Mouse (Mus musculus) neural tube, embryonic 12.5 days (tissue): ENCODE results near the gene Pth1r. TPM values are rescaled to one million over a fixed set of nuclear protein-coding genes. Genes with fewer than 3 reads are reported as not detected.

Experiments
- ATAC-seq: fragments of 200-750 bp; cut with Nextera tagmentation; 2 replicates; pipeline ENCODE4 v1.8.0; 2017; ENCODE audit warnings: low read depth, mild to moderate bottlenecking, moderate TSS enrichment, moderate library complexity; ENCODE audit not compliant: low FRiP score
- H3K27ac ChIP-seq: fragments of 300-500 bp; sonication (generic); 2 replicates; pipeline ENCODE4 v1.5.1; 2016
- H3K27me3 ChIP-seq: fragments of 300-500 bp; sonication (generic); replicated peaks from 2 replicates; pipeline ENCODE4 v1.6.1; 2016; ENCODE audit warnings: mild to moderate bottlenecking
- H3K36me3 ChIP-seq: fragments of 300-500 bp; sonication (generic); 2 replicates; pipeline ENCODE4 v1.6.1; 2016; ENCODE audit warnings: mild to moderate bottlenecking
- H3K4me1 ChIP-seq: fragments of 300-500 bp; sonication (generic); 2 replicates; pipeline ENCODE4 v1.6.1; 2016
- H3K4me2 ChIP-seq: fragments of 300-500 bp; sonication (generic); replicated peaks from 2 replicates; pipeline ENCODE4 v1.6.1; 2016; ENCODE audit warnings: mild to moderate bottlenecking
- H3K4me3 ChIP-seq: fragments of 300-500 bp; sonication (generic); 2 replicates; pipeline ENCODE4 v1.5.1; 2016
- H3K9ac ChIP-seq: fragments of 300-500 bp; sonication (generic); 2 replicates; pipeline ENCODE4 v1.6.1; 2016; ENCODE audit warnings: mild to moderate bottlenecking
- H3K9me3 ChIP-seq: fragments of 300-500 bp; sonication (generic); 2 replicates; pipeline ENCODE4 v1.6.1; 2016; ENCODE audit warnings: mild to moderate bottlenecking
- WGBS: fragments of 180-500 bp; shearing (Covaris S2); methylation state at CpG from one replicate; pipeline ENCODE4 v1.1.7; 2016; 5-methylcytosine and 5-hydroxymethylcytosine counted together
- polyA plus RNA-seq: library from polyadenylated mRNA; unstranded; fragments of >200 nt; fragmentation: Nextera tagmentation; extraction: Ambion mirVana; gene quantifications from 2 replicates; pipeline ENCODE4 v1.2.1, GENCODE M21; 2016

Pth1r gene
- polyA plus RNA-seq, 1 experiment from 2014 or later, result 40.6 TPM

- Histone ChIP-seq H3K9me3 (no peaks in the 10 kb centered on the region), H3K27me3 (0 out of 2 replicates have a peak, but pooled peaks cover 3% of the 10 kb centered on the region), H3K4me2 (no peak overlapping the region), H3K9ac (no peak overlapping the region), H3K27ac (no peak overlapping the region), H3K36me3 (no peaks in the 10 kb centered on the region), H3K4me3 (no peak overlapping the region), H3K4me1 (no peaks in the 10 kb centered on the region)
- WGBS, result 38% methylated on average over 2 of the region's 2 CpGs
- no peak for ATAC-seq
Observed at GRCm38 (mm10) chr9:110763405-110763804, 16.5 kb upstream of the Pth1r start.

DNA sequence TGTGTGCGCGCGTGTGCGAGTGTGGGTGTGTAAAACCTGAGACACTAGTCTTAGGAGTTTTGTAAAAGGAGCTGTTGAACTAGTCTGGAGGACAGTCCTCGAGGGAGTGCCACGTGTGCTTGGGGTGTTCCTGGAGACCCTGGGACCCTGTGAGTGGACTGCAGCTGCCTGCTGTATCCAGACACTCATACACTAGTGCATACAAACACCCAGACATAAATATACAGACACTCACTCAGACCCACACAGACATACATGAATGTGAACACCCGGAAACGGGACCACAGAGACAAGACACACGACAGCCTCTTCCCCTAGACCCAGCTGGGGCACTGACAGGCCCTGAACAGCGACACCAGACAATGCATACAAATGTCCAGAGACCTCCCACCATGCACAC, 15.8 kb upstream of the Pth1r start:
- no peak overlapping the region for H3K4me2 ChIP-seq
- 70% methylated on average over 10 of the region's 10 CpGs for WGBS
- no peaks in the 10 kb centered on the region for H3K36me3 ChIP-seq
- no peaks in the 10 kb centered on the region for H3K4me1 ChIP-seq
- no peak overlapping the region for H3K9ac ChIP-seq
- no peak for ATAC-seq
- no peak overlapping the region for H3K4me3 ChIP-seq
- no peaks in the 10 kb centered on the region for H3K9me3 ChIP-seq
- H3K27me3 ChIP-seq, result 0 out of 2 replicates have a peak, but pooled peaks cover 3% of the 10 kb centered on the region
- H3K27ac ChIP-seq, result no peak overlapping the region

DNA sequence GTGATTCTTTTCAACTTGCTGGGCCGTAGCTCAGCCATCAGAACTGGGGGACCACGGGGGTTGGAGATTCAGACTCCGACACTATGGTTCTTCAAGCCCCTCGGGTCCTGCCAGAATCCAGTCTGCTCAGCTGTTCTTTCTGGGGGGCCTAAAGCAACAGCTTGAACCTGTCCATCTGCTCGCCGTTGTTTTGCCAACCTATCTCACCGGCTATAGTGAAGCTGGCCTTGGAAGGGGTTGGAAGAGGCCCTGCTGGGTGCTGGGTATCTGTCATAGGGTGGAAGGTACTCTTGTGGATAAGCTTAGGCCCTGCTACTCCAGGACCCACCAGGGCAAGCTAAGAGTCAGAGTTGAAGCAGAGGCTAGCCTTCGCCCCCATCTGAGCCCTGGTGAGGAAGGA, 13.9 kb upstream of the Pth1r start:
- no peak overlapping the region for H3K9ac ChIP-seq
- H3K4me1 ChIP-seq, result no peaks in the 10 kb centered on the region
- no peak overlapping the region for H3K27ac ChIP-seq
- H3K36me3 ChIP-seq, result no peaks in the 10 kb centered on the region
- no peaks in the 10 kb centered on the region for H3K9me3 ChIP-seq
- no peak overlapping the region for H3K4me3 ChIP-seq
- H3K4me2 ChIP-seq, result no peak overlapping the region
- 85% methylated on average over 8 of the region's 8 CpGs for WGBS
- 0 out of 2 replicates have a peak, but pooled peaks cover 3% of the 10 kb centered on the region for H3K27me3 ChIP-seq
- no peak for ATAC-seq

DNA sequence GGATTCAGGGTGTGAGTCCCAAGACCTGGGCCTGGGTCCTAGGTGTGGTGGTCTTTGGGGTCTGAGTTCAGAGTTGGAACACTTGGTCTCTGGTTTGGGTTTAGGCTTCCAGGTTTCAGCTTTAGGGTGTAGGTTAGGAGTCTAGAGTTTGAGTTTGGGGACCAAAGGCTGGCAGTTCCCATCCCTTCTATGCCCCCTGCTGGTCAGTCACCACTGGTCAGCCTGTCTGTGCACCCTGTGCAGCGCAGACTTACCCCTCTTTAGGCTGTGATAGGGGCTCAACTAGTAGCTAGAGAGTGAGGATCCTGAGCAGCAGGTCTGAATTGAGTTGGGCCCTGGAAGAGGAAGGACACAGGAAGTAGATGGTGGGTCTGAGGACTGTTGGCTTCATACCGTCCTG, 12.3 kb upstream of the Pth1r start:
- Histone ChIP-seq H3K4me2 (no peak overlapping the region), H3K4me1 (no peaks in the 10 kb centered on the region), H3K9me3 (no peaks in the 10 kb centered on the region), H3K9ac (no peak overlapping the region), H3K4me3 (no peak overlapping the region), H3K27me3 (0 out of 2 replicates have a peak, but pooled peaks cover 3% of the 10 kb centered on the region), H3K36me3 (no peaks in the 10 kb centered on the region), H3K27ac (no peak overlapping the region)
- no peak for ATAC-seq
- 69% methylated on average over 2 of the region's 2 CpGs for WGBS

DNA sequence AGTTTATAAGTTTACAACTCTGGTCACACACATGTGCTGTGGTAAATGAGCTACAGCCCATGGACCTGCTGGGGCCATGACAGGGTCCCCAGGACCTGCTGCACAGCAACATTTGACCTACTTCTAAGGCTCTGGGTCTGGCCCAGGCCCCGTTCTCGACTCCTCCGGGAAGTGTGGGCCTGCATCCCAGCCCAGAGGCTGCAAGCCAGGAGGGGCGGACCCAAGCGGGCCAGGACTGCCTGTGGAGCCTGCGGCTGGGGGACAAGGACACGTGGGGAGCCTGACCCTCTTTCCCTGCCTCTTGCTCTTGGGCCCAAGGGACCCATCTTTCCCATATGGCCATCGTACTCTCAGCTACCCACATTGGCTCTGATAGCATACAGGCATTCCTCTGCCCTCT, 11.7 kb upstream of the Pth1r start:
- 76% methylated on average over 8 of the region's 8 CpGs for WGBS
- H3K27ac ChIP-seq, result no peak overlapping the region
- H3K9ac ChIP-seq, result no peak overlapping the region
- no peaks in the 10 kb centered on the region for H3K4me1 ChIP-seq
- no peak for ATAC-seq
- no peak overlapping the region for H3K4me3 ChIP-seq
- H3K4me2 ChIP-seq, result no peak overlapping the region
- no peaks in the 10 kb centered on the region for H3K36me3 ChIP-seq
- no peaks in the 10 kb centered on the region for H3K27me3 ChIP-seq
- no peaks in the 10 kb centered on the region for H3K9me3 ChIP-seq

- no peaks in the 10 kb centered on the region for H3K36me3 ChIP-seq
- 85% methylated on average over 5 of the region's 5 CpGs for WGBS
- H3K4me1 ChIP-seq, result no peaks in the 10 kb centered on the region
- ATAC-seq, result no peak
- no peak overlapping the region for H3K4me2 ChIP-seq
- H3K27me3 ChIP-seq, result no peaks in the 10 kb centered on the region
- no peak overlapping the region for H3K27ac ChIP-seq
- no peak overlapping the region for H3K9ac ChIP-seq
- no peak overlapping the region for H3K4me3 ChIP-seq
- no peaks in the 10 kb centered on the region for H3K9me3 ChIP-seq
Observed at GRCm38 (mm10) chr9:110757816-110758215, 10.9 kb upstream of the Pth1r start.

DNA sequence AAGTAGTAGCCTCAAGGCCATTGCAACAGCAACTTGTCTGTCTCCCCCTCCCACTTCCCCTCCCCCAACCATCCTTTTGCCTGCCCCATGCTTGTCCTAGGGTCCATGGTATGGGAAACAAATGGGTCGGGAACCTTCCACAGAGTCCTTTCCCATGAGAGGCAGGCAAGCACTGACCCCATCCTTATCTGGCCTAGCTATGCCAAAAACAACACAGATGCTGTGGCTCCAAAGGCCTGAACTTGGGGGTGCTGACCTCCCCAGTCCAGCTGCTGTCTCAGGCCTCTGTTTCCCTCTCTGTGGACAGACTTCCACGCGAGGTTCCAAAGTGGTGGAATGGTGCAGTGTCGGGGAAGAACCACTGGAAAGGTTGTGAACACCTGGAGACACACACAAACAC, 6.8 kb upstream of the Pth1r start:
- WGBS, result 67% methylated on average over 4 of the region's 4 CpGs
- Histone ChIP-seq H3K27ac (no peak overlapping the region), H3K4me1 (peaks cover 4% of the 10 kb centered on the region), H3K4me2 (no peak overlapping the region), H3K9me3 (no peaks in the 10 kb centered on the region), H3K27me3 (no peaks in the 10 kb centered on the region), H3K4me3 (no peak overlapping the region), H3K9ac (no peak overlapping the region), H3K36me3 (no peaks in the 10 kb centered on the region)
- no peak for ATAC-seq

DNA sequence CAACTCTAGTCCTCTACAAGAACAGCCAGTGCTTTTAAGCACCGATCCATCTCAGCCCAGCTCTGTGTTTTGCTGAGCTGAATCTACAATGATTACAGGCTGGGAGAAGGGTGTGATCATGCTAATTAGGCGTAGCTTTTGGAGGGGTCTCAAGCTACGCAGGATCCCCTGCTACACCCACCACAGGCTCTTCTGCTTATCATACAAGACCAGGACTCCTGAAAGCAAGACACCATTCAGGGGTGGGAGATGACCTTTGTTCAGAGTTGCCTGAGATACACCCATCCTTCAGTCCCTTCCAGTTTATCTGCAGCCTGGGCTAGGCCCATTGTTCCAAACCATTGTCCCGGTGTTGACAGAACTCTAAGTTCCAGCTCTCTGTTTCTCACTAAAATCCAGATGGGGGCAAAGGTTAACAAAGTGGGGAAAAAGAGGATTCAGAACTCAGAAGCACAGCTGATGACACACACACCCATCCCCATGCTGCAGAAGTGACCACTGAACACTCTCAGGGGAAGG, 6.0 kb upstream of the Pth1r start:
- Histone ChIP-seq H3K27ac (no peak overlapping the region), H3K36me3 (no peaks in the 10 kb centered on the region), H3K4me3 (no peak overlapping the region), H3K9me3 (no peaks in the 10 kb centered on the region), H3K4me1 (peaks cover 4% of the 10 kb centered on the region), H3K9ac (no peak overlapping the region), H3K4me2 (no peak overlapping the region), H3K27me3 (no peaks in the 10 kb centered on the region)
- no peak for ATAC-seq
- 78% methylated on average over 4 of the region's 4 CpGs for WGBS

GRCm38 (mm10) chr9:110751412-110751811, 4.5 kb upstream of the Pth1r start:
- no peak overlapping the region for H3K27ac ChIP-seq
- H3K9me3 ChIP-seq, result no peaks in the 10 kb centered on the region
- no peak for ATAC-seq
- H3K27me3 ChIP-seq, result no peaks in the 10 kb centered on the region
- WGBS, result 81% methylated on average over 5 of the region's 5 CpGs
- H3K4me3 ChIP-seq, result no peak overlapping the region
- H3K4me2 ChIP-seq, result no peak overlapping the region
- peaks cover 9% of the 10 kb centered on the region for H3K4me1 ChIP-seq
- H3K36me3 ChIP-seq, result no peaks in the 10 kb centered on the region
- H3K9ac ChIP-seq, result no peak overlapping the region

GRCm38 (mm10) chr9:110750404-110751187, 3.7 kb upstream of the Pth1r start:
- WGBS, result 36% methylated on average over 14 of the region's 14 CpGs
- H3K4me2 ChIP-seq, result no peak overlapping the region
- no peak for ATAC-seq
- H3K4me3 ChIP-seq, result no peak overlapping the region
- H3K9ac ChIP-seq, result no peak overlapping the region
- no peak overlapping the region for H3K27ac ChIP-seq
- peaks cover 16% of the 10 kb centered on the region for H3K4me1 ChIP-seq
- H3K9me3 ChIP-seq, result no peaks in the 10 kb centered on the region
- no peaks in the 10 kb centered on the region for H3K36me3 ChIP-seq
- 0 out of 2 replicates have a peak, but pooled peaks cover 3% of the 10 kb centered on the region for H3K27me3 ChIP-seq

DNA sequence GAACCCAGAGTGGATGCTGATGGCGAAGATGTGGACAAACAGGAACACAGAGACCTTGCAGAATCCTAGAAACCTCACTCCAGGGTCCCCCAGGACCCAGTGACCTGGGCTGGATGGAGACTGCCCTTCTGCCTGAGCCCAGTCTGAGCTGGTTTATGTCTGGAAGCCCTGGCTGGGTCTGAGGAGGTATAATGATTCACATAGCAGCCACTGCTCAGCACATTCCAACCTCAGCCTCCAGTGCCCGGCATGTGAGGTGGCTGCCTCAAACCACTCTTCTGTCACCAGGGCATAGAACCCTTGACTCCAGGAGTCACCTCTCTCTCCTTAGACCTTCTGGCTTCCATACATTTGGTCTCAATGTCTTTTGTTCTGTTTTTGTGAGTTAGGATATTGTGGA, 1.5 kb upstream of the Pth1r start:
- H3K9ac ChIP-seq, result no peak overlapping the region
- no peaks in the 10 kb centered on the region for H3K9me3 ChIP-seq
- no peak overlapping the region for H3K4me3 ChIP-seq
- H3K27ac ChIP-seq, result no peak overlapping the region
- H3K4me1 ChIP-seq, result peaks cover 21% of the 10 kb centered on the region
- no peak for ATAC-seq
- 75% methylated on average over 2 of the region's 2 CpGs for WGBS
- H3K27me3 ChIP-seq, result 0 out of 2 replicates have a peak, but pooled peaks cover 3% of the 10 kb centered on the region
- H3K4me2 ChIP-seq, result no peak overlapping the region
- no peaks in the 10 kb centered on the region for H3K36me3 ChIP-seq

- 7% methylated on average over 5 of the region's 5 CpGs for WGBS
- H3K4me1 ChIP-seq, result peaks cover 32% of the 10 kb centered on the region
- no peak overlapping the region for H3K9ac ChIP-seq
- 0 out of 2 replicates have a peak, but pooled peaks cover 3% of the 10 kb centered on the region for H3K27me3 ChIP-seq
- no peaks in the 10 kb centered on the region for H3K36me3 ChIP-seq
- no peak for ATAC-seq
- H3K4me3 ChIP-seq, result no peak overlapping the region
- no peak overlapping the region for H3K27ac ChIP-seq
- H3K4me2 ChIP-seq, result no peak overlapping the region
- H3K9me3 ChIP-seq, result no peaks in the 10 kb centered on the region
Observed at GRCm38 (mm10) chr9:110746238-110746637, 707 bp downstream of the Pth1r start.

DNA sequence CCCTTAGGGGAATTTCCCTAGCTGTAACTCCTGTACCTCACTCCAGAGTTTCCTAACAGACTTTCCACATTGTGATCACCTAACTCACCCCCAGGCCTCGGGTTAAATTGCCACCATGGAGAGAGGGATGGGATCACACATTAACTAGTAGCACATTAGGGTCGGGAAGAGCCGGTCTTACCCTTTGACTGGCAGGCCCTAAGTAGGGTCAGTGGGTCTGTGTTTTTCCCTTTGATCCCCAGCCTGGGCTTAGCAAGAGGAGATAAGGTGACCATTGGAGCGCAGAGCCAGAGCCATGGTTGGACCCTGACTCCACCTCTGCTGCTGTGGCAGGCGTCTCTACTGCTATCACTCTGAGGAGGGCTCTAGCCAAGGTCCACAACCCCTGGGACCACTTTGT, 1.2 kb downstream of the Pth1r start:
- no peak for ATAC-seq
- H3K9me3 ChIP-seq, result no peaks in the 10 kb centered on the region
- WGBS, result 11% methylated on average over 5 of the region's 5 CpGs
- 0 out of 2 replicates have a peak, but pooled peaks cover 3% of the 10 kb centered on the region for H3K27me3 ChIP-seq
- H3K4me2 ChIP-seq, result no peak overlapping the region
- no peak overlapping the region for H3K4me3 ChIP-seq
- H3K9ac ChIP-seq, result no peak overlapping the region
- H3K27ac ChIP-seq, result no peak overlapping the region
- no peaks in the 10 kb centered on the region for H3K36me3 ChIP-seq
- peaks cover 35% of the 10 kb centered on the region for H3K4me1 ChIP-seq
